Mouse (Mus musculus) limb, embryonic 11.5 days (tissue): ENCODE results near the gene Tpsb2. TPM values are rescaled to one million over a fixed set of nuclear protein-coding genes. Genes with fewer than 3 reads are reported as not detected.

Experiments
- ATAC-seq: fragments of 200-750 bp; cut with Nextera tagmentation; 2 replicates; pipeline ENCODE4 v1.8.0; 2017; ENCODE audit warnings: low read depth; ENCODE audit not compliant: insufficient number of reproducible peaks, low FRiP score, low TSS enrichment
- DNase-seq: peaks from one replicate; pipeline ENCODE4 v3.0.0-alpha.2; 2015; ENCODE audit warnings: low spot score
- H3K27ac ChIP-seq: fragments of 300-500 bp; sonication (generic); replicated peaks from 2 replicates; pipeline ENCODE4 v1.5.1; 2014; ENCODE audit warnings: low read depth, mild to moderate bottlenecking, low read length
- H3K27me3 ChIP-seq: fragments of 300-500 bp; sonication (generic); 2 replicates; pipeline ENCODE4 v1.6.1; 2014; ENCODE audit warnings: mild to moderate bottlenecking, low read length, mixed read lengths; ENCODE audit not compliant: control insufficient read depth, insufficient read depth
- H3K36me3 ChIP-seq: fragments of 300-500 bp; sonication (generic); 2 replicates; pipeline ENCODE4 v1.6.1; 2014; ENCODE audit warnings: mild to moderate bottlenecking, low read length, moderate library complexity, mixed read lengths; ENCODE audit not compliant: control insufficient read depth, insufficient read depth
- H3K4me1 ChIP-seq: fragments of 300-500 bp; sonication (generic); 2 replicates; pipeline ENCODE4 v1.6.1; 2014; ENCODE audit warnings: low read length, mixed read lengths; ENCODE audit not compliant: control insufficient read depth, insufficient read depth
- H3K4me2 ChIP-seq: fragments of 300-500 bp; sonication (generic); 2 replicates; pipeline ENCODE4 v1.6.1; 2014; ENCODE audit warnings: low read depth, mild to moderate bottlenecking, moderate library complexity; ENCODE audit not compliant: severe bottlenecking
- H3K4me3 ChIP-seq: fragments of 300-500 bp; sonication (generic); 2 replicates; pipeline ENCODE4 v1.5.1; 2014; ENCODE audit warnings: low read depth, low read length
- H3K9ac ChIP-seq: fragments of 300-500 bp; sonication (generic); 2 replicates; pipeline ENCODE4 v1.6.1; 2014; ENCODE audit warnings: mild to moderate bottlenecking, low read length
- H3K9me3 ChIP-seq: fragments of 300-500 bp; sonication (generic); 2 replicates; pipeline ENCODE4 v1.6.1; 2016; ENCODE audit warnings: low read length; ENCODE audit not compliant: control insufficient read depth
- WGBS: fragments of 180-500 bp; shearing (Covaris S2); extraction: QIAGEN DNeasy Blood & Tissue Kit; methylation state at CpG from one replicate; pipeline ENCODE4 v1.1.7; 2014; 5-methylcytosine and 5-hydroxymethylcytosine counted together
- polyA plus RNA-seq: library from polyadenylated mRNA; unstranded; fragments of >200 nt; fragmentation: Nextera tagmentation; extraction: Ambion mirVana; gene quantifications from 2 replicates; pipeline ENCODE4 v1.2.1, GENCODE M21; 2014

The Tpsb2 gene
- polyA plus RNA-seq, 1 experiment from 2014 or later = not detected

DNA sequence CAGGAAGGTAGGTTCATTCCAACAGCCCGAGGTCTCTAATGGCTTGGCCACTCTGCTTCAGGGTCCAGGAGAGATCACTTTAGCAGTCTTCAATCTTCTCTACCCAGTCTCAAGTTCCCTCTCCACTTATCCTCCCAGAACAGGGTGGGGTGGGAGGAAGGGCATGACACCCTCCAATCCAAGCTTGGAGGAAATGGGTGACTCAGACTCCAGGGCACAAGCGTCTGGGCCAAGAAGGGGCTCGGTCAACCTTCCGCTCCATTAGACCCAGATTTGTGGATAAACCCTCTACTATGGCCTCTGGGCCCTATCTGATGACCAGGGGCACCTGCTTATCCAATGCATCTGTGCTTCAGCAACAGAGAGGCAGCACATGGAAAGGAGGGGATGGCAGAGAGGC lies 20.6 kb upstream of the Tpsb2 start, which contains the start of gene Tpsab1:
Gene Tpsab1, minus strand, starts transcription at position 101 of the 400 bp plus-strand sequence.
- WGBS = 93% methylated on average over 4 of the region's 4 CpGs
- no peak within 1 kb of the TSS for H3K4me3 ChIP-seq
- ATAC-seq = no peak

DNA sequence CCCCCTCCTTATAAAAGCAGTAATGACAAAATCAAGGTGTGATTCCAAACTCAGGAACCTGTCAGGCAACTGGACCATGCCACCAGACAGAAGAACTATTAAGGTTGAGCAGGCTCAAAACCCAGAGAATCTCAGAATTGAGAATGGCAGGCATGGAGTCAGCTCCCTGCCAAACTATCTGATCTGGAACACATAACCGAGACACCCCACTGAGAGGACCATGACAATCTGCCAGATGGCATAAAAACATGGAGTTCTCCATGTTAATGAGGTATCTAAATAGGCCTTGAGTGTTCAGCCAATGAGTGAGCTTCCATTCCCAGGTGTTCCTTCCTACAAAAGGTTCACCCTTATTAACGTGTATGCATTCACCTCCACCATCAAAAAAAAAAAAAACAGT lies 4.8 kb upstream of the Tpsb2 start:
- no peaks in the 10 kb centered on the region for H3K9me3 ChIP-seq
- no peaks in the 10 kb centered on the region for H3K4me1 ChIP-seq
- H3K4me3 ChIP-seq = no peak overlapping the region
- no peak overlapping the region for H3K9ac ChIP-seq
- H3K27me3 ChIP-seq = no peaks in the 10 kb centered on the region
- H3K4me2 ChIP-seq = no peak overlapping the region
- no peak for DNase-seq
- no peaks in the 10 kb centered on the region for H3K36me3 ChIP-seq
- no peak overlapping the region for H3K27ac ChIP-seq
- 66% methylated on average over 2 of the region's 2 CpGs for WGBS
- ATAC-seq = no peak

More for the DNA sequence above, 20.6 kb upstream of the Tpsb2 start, which contains the start of gene Tpsab1:
- no peaks in the 10 kb centered on the region for H3K9me3 ChIP-seq
- no peak for DNase-seq
- no peak within 1 kb of the TSS for H3K4me2 ChIP-seq
- H3K27me3 ChIP-seq = no peaks in the 10 kb centered on the region
- no peaks in the 10 kb centered on the region for H3K4me1 ChIP-seq
- no peak within 1 kb of the TSS for H3K27ac ChIP-seq
- no peaks in the 10 kb centered on the region for H3K36me3 ChIP-seq
- no peak within 1 kb of the TSS for H3K9ac ChIP-seq

DNA sequence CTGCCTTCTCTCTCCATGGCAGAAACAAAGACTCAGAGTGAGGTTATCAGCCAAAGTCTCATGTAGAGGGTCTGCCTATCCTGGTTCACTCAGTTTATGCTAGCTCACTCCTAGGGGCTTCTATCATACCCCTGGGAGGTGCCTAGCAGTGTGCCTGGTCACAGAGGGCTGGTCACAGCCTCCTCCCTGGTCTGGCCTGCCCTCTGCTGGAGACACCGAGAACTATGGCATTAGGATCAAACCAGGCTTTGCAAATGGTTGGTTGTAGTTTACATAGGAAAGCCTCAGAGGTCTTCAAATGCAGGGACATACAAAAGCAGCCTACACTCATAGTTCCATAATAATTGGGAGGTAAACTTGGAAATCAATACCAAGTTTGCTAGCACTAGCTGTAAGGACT lies 2.4 kb upstream of the Tpsb2 start:
- DNase-seq = peak; percentile 69
- no peaks in the 10 kb centered on the region for H3K36me3 ChIP-seq
- 3% methylated on average over 1 of the region's 1 CpGs for WGBS

DNA sequence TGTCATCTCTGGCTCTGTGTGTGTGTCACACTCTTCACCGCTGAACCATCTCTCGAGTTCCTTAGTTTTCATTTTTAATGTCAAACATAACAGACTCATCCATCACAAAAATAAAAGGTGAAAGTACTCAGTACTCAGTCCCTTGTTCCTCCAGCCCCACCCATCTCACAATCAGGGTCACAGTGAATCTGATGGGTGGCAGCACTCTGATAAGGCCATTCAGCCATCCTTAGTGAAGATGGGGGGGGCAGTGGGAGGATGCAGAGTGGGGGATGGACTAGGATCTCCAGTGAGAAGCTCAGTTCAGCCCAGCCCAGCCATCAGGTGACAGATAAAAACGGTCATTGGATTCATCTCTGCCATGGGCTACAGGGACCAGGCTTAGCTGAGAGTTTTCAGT lies 2.9 kb downstream of the Tpsb2 start, which contains the start of gene Tpsg1:
Gene Tpsg1, plus strand, starts transcription at position 301 of the 400 bp plus-strand sequence.
- Histone ChIP-seq H3K9me3 (no peaks in the 10 kb centered on the region), H3K4me1 (no peaks in the 10 kb centered on the region), H3K4me2 (no peak within 1 kb of the TSS), H3K4me3 (no peak within 1 kb of the TSS), H3K27ac (no peak within 1 kb of the TSS), H3K36me3 (no peaks in the 10 kb centered on the region), H3K27me3 (no peaks in the 10 kb centered on the region), H3K9ac (no peak within 1 kb of the TSS)
- DNase-seq (no peak), ATAC-seq (no peak)
- WGBS = 79% methylated on average over 3 of the region's 3 CpGs

More for the DNA sequence above, 2.4 kb upstream of the Tpsb2 start:
- no peaks in the 10 kb centered on the region for H3K4me1 ChIP-seq
- no peaks in the 10 kb centered on the region for H3K9me3 ChIP-seq
- H3K4me3 ChIP-seq = no peak overlapping the region
- no peak overlapping the region for H3K9ac ChIP-seq
- no peak overlapping the region for H3K27ac ChIP-seq
- ATAC-seq = no peak
- H3K4me2 ChIP-seq = no peak overlapping the region
- H3K27me3 ChIP-seq = no peaks in the 10 kb centered on the region

DNA sequence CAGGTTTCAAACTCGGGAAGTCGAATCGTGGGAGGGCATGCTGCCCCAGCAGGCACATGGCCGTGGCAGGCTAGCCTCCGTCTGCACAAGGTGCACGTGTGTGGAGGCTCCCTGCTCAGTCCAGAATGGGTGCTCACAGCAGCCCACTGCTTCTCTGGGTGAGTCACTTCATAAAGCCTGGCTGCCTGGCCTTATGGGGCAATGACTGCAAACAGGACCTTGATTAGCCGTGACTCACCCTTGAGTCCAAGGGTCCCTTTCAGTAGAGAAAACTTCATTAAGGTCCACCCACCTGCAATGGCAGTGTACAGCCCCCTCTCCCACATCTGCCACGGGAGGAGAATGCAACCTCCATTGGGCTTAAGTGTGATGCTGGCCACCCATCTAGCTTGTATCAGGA lies 6.4 kb downstream of the Tpsb2 start:
- Histone ChIP-seq H3K27me3 (no peaks in the 10 kb centered on the region), H3K9me3 (no peaks in the 10 kb centered on the region), H3K27ac (no peak overlapping the region), H3K4me1 (no peaks in the 10 kb centered on the region), H3K4me2 (no peak overlapping the region), H3K4me3 (no peak overlapping the region), H3K9ac (no peak overlapping the region), H3K36me3 (no peaks in the 10 kb centered on the region; the same call in 1 of the 2 replicates)
- ATAC-seq (no peak), DNase-seq (no peak)
- whole genome bisulfite sequencing = 77% methylated on average over 8 of the region's 8 CpGs

DNA sequence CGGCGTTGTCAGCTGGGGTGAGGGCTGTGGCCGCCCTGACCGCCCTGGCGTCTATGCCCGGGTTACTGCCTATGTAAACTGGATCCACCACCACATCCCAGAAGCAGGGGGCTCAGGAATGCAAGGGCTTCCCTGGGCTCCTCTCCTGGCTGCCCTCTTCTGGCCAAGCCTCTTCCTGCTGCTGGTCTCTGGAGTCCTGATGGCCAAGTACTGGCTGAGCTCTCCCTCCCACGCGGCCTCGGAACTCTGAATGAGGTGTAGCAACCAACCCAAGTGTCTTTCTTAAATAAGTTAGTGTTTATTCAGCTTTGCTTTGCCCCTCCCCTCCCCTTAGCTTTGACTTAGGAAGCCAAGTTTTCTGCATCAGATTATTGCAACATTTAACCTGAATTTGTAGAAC lies 7.9 kb downstream of the Tpsb2 start:
- no peaks in the 10 kb centered on the region; the same call in 1 of the 2 replicates for H3K36me3 ChIP-seq
- 45% methylated on average over 9 of the region's 9 CpGs for WGBS
- no peak overlapping the region for H3K4me2 ChIP-seq
- no peak for ATAC-seq
- H3K27me3 ChIP-seq = no peaks in the 10 kb centered on the region
- H3K4me1 ChIP-seq = no peaks in the 10 kb centered on the region
- DNase-seq = peak; percentile 47
- no peak overlapping the region for H3K9ac ChIP-seq
- no peak overlapping the region for H3K27ac ChIP-seq
- H3K9me3 ChIP-seq = no peaks in the 10 kb centered on the region
- no peak overlapping the region for H3K4me3 ChIP-seq

DNA sequence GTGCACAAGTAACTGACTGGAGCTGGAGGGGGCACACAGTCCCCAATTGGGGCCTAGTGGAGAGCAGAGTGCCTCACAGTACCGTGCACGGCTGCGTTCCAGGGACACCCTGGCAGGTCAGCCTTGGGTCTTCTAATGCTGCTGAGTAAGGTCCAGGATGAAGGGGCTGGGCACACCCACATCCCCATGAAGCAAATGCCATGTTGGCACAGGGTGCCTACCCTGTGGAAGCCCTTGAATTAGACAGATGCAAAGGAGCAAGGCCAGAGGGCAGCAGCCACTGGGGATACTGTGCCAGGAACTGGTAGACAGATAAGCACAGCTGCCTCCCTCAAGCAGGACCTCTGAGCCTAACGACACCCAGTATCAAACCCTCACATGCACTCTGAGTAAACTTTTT lies 28.4 kb downstream of the Tpsb2 start:
- Histone ChIP-seq H3K4me2 (no peak overlapping the region), H3K27me3 (no peaks in the 10 kb centered on the region), H3K36me3 (no peaks in the 10 kb centered on the region), H3K27ac (no peak overlapping the region), H3K4me3 (no peak overlapping the region), H3K9ac (no peak overlapping the region), H3K9me3 (no peaks in the 10 kb centered on the region), H3K4me1 (peaks cover 11% of the 10 kb centered on the region; the same call in 1 of the 2 replicates)
- 93% methylated on average over 4 of the region's 4 CpGs for WGBS
- ATAC-seq (no peak), DNase-seq (no peak)

DNA sequence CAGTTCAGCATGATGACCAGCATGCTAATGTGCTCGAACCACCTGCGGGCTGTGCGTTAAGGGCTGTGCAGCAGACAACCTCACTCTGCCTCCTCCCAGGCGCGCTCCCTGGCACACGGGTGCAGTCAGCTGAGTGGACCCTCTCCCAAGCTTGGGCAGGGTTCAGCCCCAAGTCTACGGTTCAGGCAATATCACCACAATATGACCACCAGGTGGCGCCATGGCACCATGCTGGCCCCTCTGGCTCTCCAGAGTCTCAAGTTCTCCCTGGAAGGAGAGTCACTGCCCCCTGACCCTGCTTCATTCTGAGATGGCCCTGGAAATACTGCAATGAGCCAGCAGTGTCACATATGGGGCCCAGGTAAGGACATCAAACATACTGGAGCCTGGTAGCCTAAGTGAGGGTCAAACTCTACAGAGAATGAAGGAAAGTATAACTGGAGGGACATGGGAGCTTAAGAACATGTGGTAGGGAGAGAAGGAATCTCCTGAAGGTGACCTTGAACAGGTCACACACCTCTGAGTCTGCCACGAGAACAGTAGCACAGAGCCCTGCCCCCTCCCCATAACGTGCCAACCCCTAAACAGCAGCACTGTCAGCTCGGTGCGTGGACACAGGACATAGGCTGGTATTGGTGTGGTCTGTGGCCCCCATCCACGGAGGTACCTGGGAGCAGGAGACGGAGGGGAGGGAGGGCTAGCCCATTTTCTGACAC lies 31.9 kb downstream of the Tpsb2 start:
- Histone ChIP-seq H3K36me3 (no peaks in the 10 kb centered on the region), H3K9ac (0 out of 2 replicates have a peak overlapping the region, but pooled peaks have one; percentile 7), H3K27me3 (no peaks in the 10 kb centered on the region), H3K9me3 (no peaks in the 10 kb centered on the region), H3K27ac (no peak overlapping the region), H3K4me2 (no peak overlapping the region), H3K4me1 (peaks cover 11% of the 10 kb centered on the region; the same call in 1 of the 2 replicates), H3K4me3 (no peak overlapping the region)
- ATAC-seq (peak; percentile 28; the same call in 1 of the 2 replicates), DNase-seq (peak; percentile 94)
- WGBS = 28% methylated on average over 14 of the region's 14 CpGs
